Mouse (Mus musculus) lung, embryonic 14.5 days (tissue): ENCODE measurements at regions not wholly inside any gene's neighbourhood (a gene's known extent, or its start where the extent isn't known, plus 50 kb on each side); places are given as distances from the start of the nearest gene placed in this dataset.
A peak's percentile ranks its signal among the peaks of the same experiment; 100 is the strongest.

Experiments used
- ATAC-seq: fragments of 200-750 bp; cut with Nextera tagmentation; 2 replicates; pipeline ENCODE4 v1.8.0; 2017; ENCODE audit warnings: mild to moderate bottlenecking, moderate TSS enrichment, moderate library complexity; ENCODE audit not compliant: insufficient read depth
- DNase-seq: peaks from one replicate; pipeline ENCODE4 v3.0.0-alpha.2; 2015
- H3K27ac ChIP-seq: fragments of 300-500 bp; sonication (generic); 2 replicates; pipeline ENCODE4 v1.5.1; 2014; ENCODE audit warnings: low read depth, mild to moderate bottlenecking, moderate library complexity
- H3K27me3 ChIP-seq: fragments of 300-500 bp; sonication (generic); 2 replicates; pipeline ENCODE4 v1.6.1; 2014; ENCODE audit warnings: low read length, control low read depth; ENCODE audit not compliant: insufficient read depth
- H3K36me3 ChIP-seq: fragments of 300-500 bp; sonication (generic); 2 replicates; pipeline ENCODE4 v1.6.1; 2014; ENCODE audit warnings: control low read depth; ENCODE audit not compliant: insufficient read depth
- H3K4me1 ChIP-seq: fragments of 300-500 bp; sonication (generic); 2 replicates; pipeline ENCODE4 v1.6.1; 2014; ENCODE audit warnings: antibody characterized with exemption, control low read depth; ENCODE audit not compliant: insufficient read depth
- H3K4me2 ChIP-seq: fragments of 300-500 bp; sonication (generic); 2 replicates; pipeline ENCODE4 v1.6.1; 2014; ENCODE audit warnings: mild to moderate bottlenecking
- H3K4me3 ChIP-seq: fragments of 300-500 bp; sonication (generic); 2 replicates; pipeline ENCODE4 v1.5.1; 2014; ENCODE audit warnings: low read depth, low read length
- H3K9ac ChIP-seq: fragments of 300-500 bp; sonication (generic); 2 replicates; pipeline ENCODE4 v1.6.1; 2014
- H3K9me3 ChIP-seq: fragments of 300-500 bp; sonication (generic); 2 replicates; pipeline ENCODE4 v1.6.1; 2016; ENCODE audit warnings: low read depth, low read length, control low read depth
- CTCF ChIP-seq: IDR thresholded peaks from 2 replicates; pipeline ENCODE4 v1.5.1; 2016; ENCODE audit warnings: antibody characterized with exemption, low read depth
- WGBS: fragments of 180-500 bp; shearing (Covaris S2); extraction: QIAGEN DNeasy Blood & Tissue Kit; methylation state at CpG from one replicate; pipeline ENCODE4 v1.1.7; 2014; 5-methylcytosine and 5-hydroxymethylcytosine counted together

DNA sequence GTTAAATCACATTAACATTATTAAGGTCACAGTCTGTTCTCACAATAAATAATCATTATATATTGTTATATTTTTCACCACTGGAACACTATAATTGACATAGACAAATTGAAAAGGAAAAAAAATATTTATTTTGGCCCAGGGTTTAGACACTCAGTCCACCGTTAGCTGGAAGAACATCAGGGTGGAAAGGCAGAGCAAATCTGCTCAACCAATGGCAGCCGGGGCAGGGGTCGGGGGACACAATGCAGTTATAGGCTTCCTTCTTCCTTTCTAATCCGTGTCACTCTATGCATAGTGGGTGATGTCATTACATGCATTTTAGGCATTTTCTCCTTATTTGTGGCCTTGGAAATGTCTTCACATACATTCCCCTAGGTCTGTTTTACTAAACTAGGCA, 552.8 kb upstream of the Tenm3 start:
- Histone ChIP-seq H3K9me3 (no peaks in the 10 kb centered on the region), H3K9ac (no peak overlapping the region), H3K36me3 (no peaks in the 10 kb centered on the region), H3K27ac (no peak overlapping the region), H3K4me1 (no peaks in the 10 kb centered on the region), H3K4me2 (no peak overlapping the region), H3K4me3 (no peak overlapping the region), H3K27me3 (no peaks in the 10 kb centered on the region)
- no peak for DNase-seq
- ATAC-seq: no peak
- WGBS: 76% methylated on average over 4 of the region's 4 CpGs
- no peak for TF ChIP-seq CTCF

DNA sequence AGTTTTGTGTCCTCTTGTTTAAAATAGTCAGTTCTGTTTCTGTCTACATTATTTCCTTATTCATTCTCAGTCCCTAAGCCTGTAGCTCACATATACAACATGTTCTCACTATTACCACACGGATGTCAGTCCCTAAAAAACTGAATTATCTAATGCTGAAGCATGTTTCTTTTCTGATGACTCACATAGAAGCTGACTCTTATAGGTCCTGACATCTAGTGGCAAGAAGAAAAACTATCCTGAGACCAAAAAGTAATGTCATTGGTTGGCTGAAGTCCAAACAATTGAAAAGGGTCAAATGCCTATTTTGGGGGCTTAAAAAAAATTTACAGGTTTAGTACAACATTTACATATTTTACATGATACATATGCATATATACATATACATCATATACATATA, 551.3 kb upstream of the Tenm3 start:
- WGBS: 31% methylated on average over 1 of the region's 1 CpGs
- no peaks in the 10 kb centered on the region for H3K36me3 ChIP-seq
- no peak for ATAC-seq
- peak; percentile 13 for DNase-seq
- H3K4me3 ChIP-seq: no peak overlapping the region
- H3K9me3 ChIP-seq: no peaks in the 10 kb centered on the region
- no peaks in the 10 kb centered on the region for H3K27me3 ChIP-seq
- H3K27ac ChIP-seq: no peak overlapping the region
- peak; percentile 24 for TF ChIP-seq CTCF
- H3K4me1 ChIP-seq: no peaks in the 10 kb centered on the region
- no peak overlapping the region for H3K4me2 ChIP-seq
- no peak overlapping the region for H3K9ac ChIP-seq

DNA sequence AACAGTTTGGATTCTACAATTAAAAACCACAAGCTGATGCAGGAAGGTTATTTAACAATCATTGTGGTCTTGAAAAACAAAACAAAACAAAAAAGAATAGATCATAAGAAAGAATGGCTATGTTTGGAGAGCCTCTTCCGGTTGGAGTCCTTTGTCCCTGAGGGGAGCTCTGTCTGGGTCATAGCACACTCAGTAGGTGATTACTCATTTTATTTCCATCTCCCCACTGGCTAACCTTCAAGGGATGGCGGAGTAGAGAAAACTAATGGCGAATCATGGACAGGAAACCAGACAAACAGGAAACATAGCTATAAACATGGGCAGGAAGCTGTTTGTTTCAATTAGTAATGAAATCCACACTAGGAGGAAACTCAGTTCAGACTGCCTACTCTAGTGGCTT, 545.8 kb upstream of the Tenm3 start:
- H3K27ac ChIP-seq: no peak overlapping the region
- no peaks in the 10 kb centered on the region for H3K4me1 ChIP-seq
- DNase-seq (peak; percentile 45), ATAC-seq (peak; percentile 65)
- WGBS: 48% methylated on average over 3 of the region's 3 CpGs
- no peak for TF ChIP-seq CTCF
- no peaks in the 10 kb centered on the region for H3K9me3 ChIP-seq
- no peak overlapping the region for H3K4me3 ChIP-seq
- H3K9ac ChIP-seq: no peak overlapping the region
- no peaks in the 10 kb centered on the region for H3K36me3 ChIP-seq
- no peak overlapping the region for H3K4me2 ChIP-seq
- H3K27me3 ChIP-seq: no peaks in the 10 kb centered on the region

DNA sequence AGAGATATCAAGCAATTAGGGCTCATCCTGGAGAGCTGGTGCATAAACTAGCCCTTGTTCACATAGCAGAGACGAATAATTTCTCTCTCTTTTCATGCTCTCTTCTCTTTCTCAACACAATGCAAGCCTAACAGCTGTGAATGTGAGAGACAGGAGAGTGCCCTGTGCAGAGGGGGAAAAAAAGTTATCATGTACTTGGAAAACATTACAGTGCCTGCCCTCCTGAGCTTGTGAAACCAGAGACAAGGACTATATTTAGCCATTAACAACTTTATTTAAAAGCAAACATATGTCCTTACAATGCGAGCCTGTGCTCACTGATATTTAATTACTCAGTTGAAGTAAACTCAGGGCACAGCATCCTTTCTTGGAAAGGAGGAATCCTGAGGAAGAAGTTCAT, 543.8 kb upstream of the Tenm3 start:
- Histone ChIP-seq H3K4me2 (no peak overlapping the region), H3K36me3 (no peaks in the 10 kb centered on the region), H3K4me1 (no peaks in the 10 kb centered on the region), H3K9ac (no peak overlapping the region), H3K27me3 (no peaks in the 10 kb centered on the region), H3K9me3 (no peaks in the 10 kb centered on the region), H3K4me3 (no peak overlapping the region), H3K27ac (no peak overlapping the region)
- DNase-seq (no peak), ATAC-seq (no peak)
- TF ChIP-seq CTCF: no peak
- 51% methylated on average over 2 of the region's 2 CpGs for WGBS

DNA sequence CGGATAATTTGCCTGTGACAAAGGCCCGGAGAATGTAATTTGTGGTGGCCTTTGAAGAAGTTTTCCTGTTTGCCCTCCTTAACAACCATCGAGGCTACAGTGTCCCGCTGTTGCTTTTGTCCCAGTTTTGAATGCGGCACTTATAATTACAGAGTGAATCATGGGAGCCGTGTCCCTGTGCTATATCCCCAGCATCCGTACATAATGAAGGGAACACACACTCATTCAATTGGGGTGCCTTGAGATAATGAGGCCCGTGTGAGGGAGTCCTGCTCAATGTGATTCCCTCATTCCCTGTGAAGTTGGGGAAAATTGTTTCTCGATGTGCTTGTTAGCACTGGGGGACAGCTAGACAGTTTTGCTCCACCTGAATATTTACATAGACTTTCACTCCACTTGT, 528.9 kb upstream of the Tenm3 start:
- no peak for TF ChIP-seq CTCF
- no peak for ATAC-seq
- Histone ChIP-seq H3K9ac (no peak overlapping the region), H3K4me3 (no peak overlapping the region), H3K4me2 (no peak overlapping the region), H3K27ac (no peak overlapping the region), H3K27me3 (no peaks in the 10 kb centered on the region), H3K36me3 (no peaks in the 10 kb centered on the region), H3K4me1 (no peaks in the 10 kb centered on the region), H3K9me3 (no peaks in the 10 kb centered on the region)
- no peak for DNase-seq
- WGBS: 90% methylated on average over 9 of the region's 9 CpGs

DNA sequence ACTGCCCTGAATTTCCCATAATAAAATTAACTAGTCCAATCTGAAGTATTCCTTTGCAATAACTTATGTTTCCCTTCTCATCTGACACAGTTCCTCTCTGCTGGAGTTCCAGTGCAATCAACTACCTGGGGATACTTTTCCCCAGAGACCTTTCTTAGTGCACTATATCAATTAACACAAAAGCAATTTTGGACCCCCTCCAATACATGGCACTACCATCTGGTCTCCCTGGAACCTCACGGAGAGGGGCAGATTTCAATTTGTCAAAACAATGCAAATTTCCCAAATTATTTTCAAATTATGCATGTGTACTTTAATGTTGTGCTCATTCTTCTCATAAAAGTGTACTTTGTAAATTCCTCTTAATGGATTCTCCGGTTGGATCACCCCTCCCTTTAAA, 518.9 kb upstream of the Tenm3 start:
- Histone ChIP-seq H3K36me3 (no peaks in the 10 kb centered on the region), H3K4me3 (no peak overlapping the region), H3K4me2 (no peak overlapping the region), H3K9ac (no peak overlapping the region), H3K9me3 (no peaks in the 10 kb centered on the region), H3K4me1 (no peaks in the 10 kb centered on the region), H3K27ac (no peak overlapping the region), H3K27me3 (no peaks in the 10 kb centered on the region)
- TF ChIP-seq CTCF: no peak
- 80% methylated on average over 2 of the region's 2 CpGs for WGBS
- no peak for DNase-seq
- ATAC-seq: no peak

DNA sequence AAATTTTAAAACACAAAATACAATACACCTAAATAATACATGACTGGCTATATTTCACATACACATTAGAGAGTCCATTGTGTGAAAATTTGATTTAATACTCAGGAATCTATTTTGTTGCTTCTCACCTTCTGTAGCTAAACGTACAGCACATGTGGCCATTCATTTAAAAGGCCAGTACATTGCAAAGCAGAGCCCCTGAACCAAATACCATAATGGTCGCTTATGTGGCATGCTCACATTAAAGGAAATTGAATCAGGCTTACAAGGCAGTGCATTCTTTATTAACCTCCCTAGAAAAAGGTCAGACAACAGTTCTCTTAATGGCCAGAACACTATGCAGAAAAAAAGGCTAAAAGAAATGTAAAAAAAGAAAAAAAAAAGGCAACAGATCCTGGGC, 517.7 kb upstream of the Tenm3 start:
- ATAC-seq (no peak), DNase-seq (no peak)
- WGBS: 77% methylated on average over 2 of the region's 2 CpGs
- H3K27ac ChIP-seq: no peak overlapping the region
- no peaks in the 10 kb centered on the region for H3K27me3 ChIP-seq
- H3K9ac ChIP-seq: no peak overlapping the region
- H3K36me3 ChIP-seq: no peaks in the 10 kb centered on the region
- no peaks in the 10 kb centered on the region for H3K4me1 ChIP-seq
- H3K4me2 ChIP-seq: no peak overlapping the region
- no peak overlapping the region for H3K4me3 ChIP-seq
- no peaks in the 10 kb centered on the region for H3K9me3 ChIP-seq
- TF ChIP-seq CTCF: no peak

DNA sequence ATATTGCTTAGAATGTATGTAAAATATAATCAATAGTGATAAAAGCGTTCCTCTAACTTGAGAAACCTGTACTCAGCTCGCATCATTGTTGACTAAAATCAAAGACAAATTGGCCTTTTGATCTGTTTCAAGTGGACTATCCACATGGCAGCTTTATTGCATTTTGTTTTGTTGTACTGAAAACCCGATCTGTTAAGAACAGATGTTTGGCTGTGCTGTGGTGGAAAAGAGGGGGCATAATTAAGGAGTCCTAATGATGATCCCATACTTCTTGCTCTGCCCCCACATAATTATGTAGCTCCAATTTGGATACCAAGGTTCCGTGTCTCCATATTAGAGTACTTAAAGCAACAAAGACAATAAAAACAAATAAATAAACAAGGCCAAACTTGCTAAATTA, 516.4 kb upstream of the Tenm3 start:
- DNase-seq (no peak), ATAC-seq (no peak)
- no peak overlapping the region for H3K4me3 ChIP-seq
- no peak overlapping the region for H3K27ac ChIP-seq
- 73% methylated on average over 4 of the region's 4 CpGs for WGBS
- TF ChIP-seq CTCF: no peak
- H3K4me1 ChIP-seq: no peaks in the 10 kb centered on the region
- no peaks in the 10 kb centered on the region for H3K27me3 ChIP-seq
- H3K9ac ChIP-seq: no peak overlapping the region
- H3K4me2 ChIP-seq: no peak overlapping the region
- no peaks in the 10 kb centered on the region for H3K9me3 ChIP-seq
- H3K36me3 ChIP-seq: no peaks in the 10 kb centered on the region
